Mouse (Mus musculus): Measurements from ENCODE around the gene Hcfc1r1.

Gene Hcfc1r1

GRCm38 (mm10) chr17:23653324-23653723, 20.1 kb upstream of the Hcfc1r1 start:
- TF ChIP-seq POU5F1 (IDR thresholded peaks at IDR 0.05; ENCODE audit: borderline replicate concordance, low read length) (no peak), NANOG (IDR thresholded peaks at IDR 0.05; ENCODE audit: borderline replicate concordance, low read length) (no peak), CTCF (conservative IDR thresholded peaks at IDR 0.05; ENCODE audit: low read length) (no peak)
- Histone ChIP-seq H3K9me3 (ENCODE audit: low read length) (no peaks in the 10 kb centered on the region), H3K4me3 (replicated peaks; ENCODE audit: low read length) (no peak overlapping the region), H3K36me3 (ENCODE audit: insufficient read depth, low read length) (no peaks in the 10 kb centered on the region), H3K27me3 (ENCODE audit: insufficient read depth, low read length) (peaks cover 13% of the 10 kb centered on the region), H3K4me1 (replicated peaks; ENCODE audit: low read depth, low read length) (no peaks in the 10 kb centered on the region)

DNA sequence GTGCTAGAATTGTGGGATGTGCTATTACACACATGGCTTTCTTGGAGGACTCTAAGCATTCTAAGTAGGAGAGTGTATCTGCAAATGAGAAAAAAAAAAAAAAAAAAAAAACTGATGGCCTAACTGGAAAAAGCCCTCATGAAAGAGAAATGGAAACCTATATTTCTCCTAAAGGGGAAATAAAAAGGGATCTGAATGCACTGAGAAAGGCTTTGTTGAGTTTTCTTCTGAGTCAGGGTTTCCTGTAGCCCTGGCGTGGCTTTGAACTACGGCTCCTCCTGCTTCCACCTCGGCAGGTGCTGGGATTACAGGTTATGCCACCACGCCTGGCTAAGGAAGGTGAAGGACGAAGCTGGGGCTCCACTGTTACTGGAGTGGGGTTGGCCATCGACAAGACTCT, 19.4 kb upstream of the Hcfc1r1 start:
- H3K36me3 ChIP-seq (ENCODE audit: insufficient read depth, low read length): no peaks in the 10 kb centered on the region
- TF ChIP-seq CTCF (conservative IDR thresholded peaks at IDR 0.05; ENCODE audit: low read length) (no peak), POU5F1 (IDR thresholded peaks at IDR 0.05; ENCODE audit: borderline replicate concordance, low read length) (no peak), NANOG (IDR thresholded peaks at IDR 0.05; ENCODE audit: borderline replicate concordance, low read length) (no peak)
- no peaks in the 10 kb centered on the region for H3K4me1 ChIP-seq (replicated peaks; ENCODE audit: low read depth, low read length)
- H3K4me3 ChIP-seq (replicated peaks; ENCODE audit: low read length): no peak overlapping the region
- H3K9me3 ChIP-seq (ENCODE audit: low read length): no peaks in the 10 kb centered on the region
- H3K27me3 ChIP-seq (ENCODE audit: insufficient read depth, low read length): peaks cover 15% of the 10 kb centered on the region

GRCm38 (mm10) chr17:23654410-23654809, 19.0 kb upstream of the Hcfc1r1 start:
- TF ChIP-seq POU5F1 (IDR thresholded peaks at IDR 0.05; ENCODE audit: borderline replicate concordance, low read length) (no peak), NANOG (IDR thresholded peaks at IDR 0.05; ENCODE audit: borderline replicate concordance, low read length) (no peak), CTCF (conservative IDR thresholded peaks at IDR 0.05; ENCODE audit: low read length) (no peak)
- Histone ChIP-seq H3K27me3 (ENCODE audit: insufficient read depth, low read length) (peaks cover 18% of the 10 kb centered on the region), H3K4me3 (replicated peaks; ENCODE audit: low read length) (no peak overlapping the region), H3K4me1 (replicated peaks; ENCODE audit: low read depth, low read length) (no peaks in the 10 kb centered on the region), H3K9me3 (ENCODE audit: low read length) (no peaks in the 10 kb centered on the region), H3K36me3 (ENCODE audit: insufficient read depth, low read length) (no peaks in the 10 kb centered on the region)

- no peak for TF ChIP-seq CTCF (conservative IDR thresholded peaks at IDR 0.05; ENCODE audit: low read length)
- no peak for TF ChIP-seq POU5F1 (IDR thresholded peaks at IDR 0.05; ENCODE audit: borderline replicate concordance, low read length)
- no peak for TF ChIP-seq NANOG (IDR thresholded peaks at IDR 0.05; ENCODE audit: borderline replicate concordance, low read length)
- Histone ChIP-seq H3K4me3 (replicated peaks; ENCODE audit: low read length) (no peak overlapping the region), H3K27me3 (ENCODE audit: insufficient read depth, low read length) (peaks cover 54% of the 10 kb centered on the region), H3K9me3 (ENCODE audit: low read length) (no peaks in the 10 kb centered on the region), H3K36me3 (ENCODE audit: insufficient read depth, low read length) (no peaks in the 10 kb centered on the region), H3K4me1 (replicated peaks; ENCODE audit: low read depth, low read length) (peaks cover 18% of the 10 kb centered on the region)
Observed at GRCm38 (mm10) chr17:23658450-23658849, 14.9 kb upstream of the Hcfc1r1 start.

DNA sequence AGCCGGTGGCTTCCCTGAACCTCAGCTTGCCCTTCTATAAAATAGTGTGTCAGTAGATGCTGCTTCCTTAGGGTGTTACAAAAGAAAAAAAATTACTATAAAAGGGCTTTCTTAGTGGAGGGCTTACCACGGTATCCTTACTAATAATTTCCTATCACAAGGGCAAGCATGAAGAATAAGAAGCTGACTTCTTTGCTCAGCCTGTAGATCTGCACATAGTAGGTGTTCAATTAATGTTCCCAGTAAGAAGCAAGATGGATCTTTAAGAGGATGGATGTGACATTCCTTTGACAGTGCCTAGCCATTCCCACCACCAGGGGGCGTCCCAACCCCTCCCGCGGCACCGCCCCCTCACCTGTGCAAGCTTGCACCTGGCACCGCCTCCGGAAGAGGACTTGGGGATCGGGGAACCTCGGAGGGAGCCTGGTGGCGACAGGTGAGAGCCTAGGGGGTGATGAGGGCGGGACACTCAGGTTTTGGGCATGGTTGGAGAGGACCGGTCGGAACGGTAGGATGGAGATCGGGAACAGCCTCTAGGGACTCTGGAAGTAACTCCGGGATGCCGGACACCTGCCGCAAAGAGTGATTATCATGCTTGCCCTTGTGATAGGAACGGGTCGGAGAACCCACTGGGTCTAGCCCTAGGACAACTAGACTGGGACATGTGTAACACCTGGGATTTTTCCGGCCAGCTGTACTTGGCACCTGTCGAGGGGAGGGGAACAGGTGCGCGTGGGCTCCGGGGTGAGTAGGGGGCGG, 13.1 kb upstream of the Hcfc1r1 start, which contains the start of gene Bicdl2:
Bicdl2 (plus strand) TSS at position 390 of the 759 bp plus-strand sequence.
- H3K36me3 ChIP-seq (ENCODE audit: insufficient read depth, low read length): 0 out of 2 replicates have a peak, but pooled peaks cover under 1% of the 10 kb centered on the region
- TF ChIP-seq POU5F1 (IDR thresholded peaks at IDR 0.05; ENCODE audit: borderline replicate concordance, low read length) (no peak), CTCF (conservative IDR thresholded peaks at IDR 0.05; ENCODE audit: low read length) (peak; percentile 87)

DNA sequence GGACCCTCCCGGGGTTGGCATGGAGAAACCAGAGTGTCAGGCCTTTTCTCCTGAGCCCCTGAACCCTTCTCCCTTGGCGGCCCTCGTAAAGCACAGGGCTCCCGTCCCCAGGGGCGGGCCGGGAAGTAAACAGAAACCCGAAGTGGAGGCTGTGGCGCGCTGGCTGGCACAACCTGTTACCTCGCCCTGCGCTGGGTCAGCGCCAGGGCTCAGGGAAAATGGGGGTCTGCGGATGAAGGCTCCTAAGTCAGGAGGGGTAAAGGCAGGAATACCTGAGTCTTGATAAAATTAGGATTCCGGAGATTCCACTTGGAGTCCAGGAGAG, 12.6 kb upstream of the Hcfc1r1 start:
- no peaks in the 10 kb centered on the region for H3K9me3 ChIP-seq (ENCODE audit: low read length)
- H3K27me3 ChIP-seq (ENCODE audit: insufficient read depth, low read length): peaks cover 54% of the 10 kb centered on the region
- H3K4me3 ChIP-seq (replicated peaks; ENCODE audit: low read length): peak overlapping the region; percentile 81
- peaks cover 35% of the 10 kb centered on the region for H3K4me1 ChIP-seq (replicated peaks; ENCODE audit: low read depth, low read length)
- peaks cover 6% of the 10 kb centered on the region; the same call in 1 of the 2 replicates for H3K36me3 ChIP-seq (ENCODE audit: insufficient read depth, low read length)
- TF ChIP-seq CTCF (conservative IDR thresholded peaks at IDR 0.05; ENCODE audit: low read length): no peak
- TF ChIP-seq NANOG (IDR thresholded peaks at IDR 0.05; ENCODE audit: borderline replicate concordance, low read length): no peak
- no peak for TF ChIP-seq POU5F1 (IDR thresholded peaks at IDR 0.05; ENCODE audit: borderline replicate concordance, low read length)

More for the DNA sequence above, 13.1 kb upstream of the Hcfc1r1 start, which contains the start of gene Bicdl2:
- Histone ChIP-seq H3K27me3 (ENCODE audit: insufficient read depth, low read length) (peaks cover 54% of the 10 kb centered on the region), H3K4me1 (replicated peaks; ENCODE audit: low read depth, low read length) (peaks cover 29% of the 10 kb centered on the region), H3K9me3 (ENCODE audit: low read length) (no peaks in the 10 kb centered on the region), H3K4me3 (replicated peaks; ENCODE audit: low read length) (peak within 1 kb of the TSS; percentile 81)

DNA sequence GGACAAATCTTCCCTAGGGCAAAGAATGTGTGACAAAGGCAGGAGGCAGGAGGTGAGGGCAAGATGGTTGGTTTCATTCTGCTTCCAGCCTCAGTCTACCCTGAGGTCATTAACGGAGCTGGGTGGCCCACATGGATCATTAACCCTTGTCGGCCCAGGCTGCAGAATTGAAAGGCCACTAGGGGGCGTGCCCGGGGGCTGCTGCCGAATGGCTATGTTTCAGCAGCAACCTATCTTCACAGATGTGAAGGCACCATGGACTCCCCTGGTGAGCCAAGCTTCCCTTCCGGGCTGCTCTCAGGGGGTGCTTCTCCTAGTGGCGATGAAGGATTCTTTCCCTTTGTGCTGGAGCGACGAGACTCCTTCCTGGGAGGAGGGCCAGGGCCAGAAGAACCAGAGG, 11.9 kb upstream of the Hcfc1r1 start:
- H3K4me1 ChIP-seq (replicated peaks; ENCODE audit: low read depth, low read length): peaks cover 42% of the 10 kb centered on the region
- TF ChIP-seq POU5F1 (IDR thresholded peaks at IDR 0.05; ENCODE audit: borderline replicate concordance, low read length) (no peak), NANOG (IDR thresholded peaks at IDR 0.05; ENCODE audit: borderline replicate concordance, low read length) (no peak), CTCF (conservative IDR thresholded peaks at IDR 0.05; ENCODE audit: low read length) (peak; percentile 88)
- H3K27me3 ChIP-seq (ENCODE audit: insufficient read depth, low read length): peaks cover 52% of the 10 kb centered on the region

DNA sequence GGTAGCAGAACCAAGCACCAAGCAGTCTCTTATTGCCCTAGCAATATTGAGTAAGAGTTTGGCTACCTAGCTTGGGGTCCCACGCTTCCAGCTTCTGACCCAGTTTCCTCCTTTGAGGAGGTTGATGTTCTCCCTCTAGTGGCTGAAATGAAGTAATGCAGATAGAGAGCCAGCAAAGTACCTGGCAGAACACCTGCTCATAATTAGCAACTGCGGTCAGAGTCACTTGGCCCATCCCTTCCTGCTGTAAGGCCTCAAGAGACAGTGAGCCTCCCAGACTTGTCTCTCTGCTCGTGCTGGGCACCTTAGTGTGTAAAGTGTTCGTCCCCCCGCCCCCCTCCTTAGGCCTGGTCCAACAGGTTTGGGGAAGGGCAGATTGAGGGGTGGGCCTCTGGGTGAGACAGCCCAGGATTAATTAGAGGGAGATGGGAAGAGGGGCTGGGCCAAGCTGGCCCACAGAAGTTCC, 8.8 kb upstream of the Hcfc1r1 start:
- Histone ChIP-seq H3K9me3 (ENCODE audit: low read length) (no peaks in the 10 kb centered on the region), H3K4me1 (replicated peaks; ENCODE audit: low read depth, low read length) (peaks cover 72% of the 10 kb centered on the region), H3K4me3 (replicated peaks; ENCODE audit: low read length) (no peak overlapping the region), H3K36me3 (ENCODE audit: insufficient read depth, low read length) (peaks cover 43% of the 10 kb centered on the region), H3K27me3 (ENCODE audit: insufficient read depth, low read length) (peaks cover 41% of the 10 kb centered on the region)
- TF ChIP-seq POU5F1 (IDR thresholded peaks at IDR 0.05; ENCODE audit: borderline replicate concordance, low read length) (no peak), NANOG (IDR thresholded peaks at IDR 0.05; ENCODE audit: borderline replicate concordance, low read length) (no peak), CTCF (conservative IDR thresholded peaks at IDR 0.05; ENCODE audit: low read length) (peak; percentile 91)

More for the DNA sequence above, 11.9 kb upstream of the Hcfc1r1 start:
- Histone ChIP-seq H3K4me3 (replicated peaks; ENCODE audit: low read length) (peak overlapping the region; percentile 8; the same call in 1 of the 2 replicates), H3K36me3 (ENCODE audit: insufficient read depth, low read length) (peaks cover 13% of the 10 kb centered on the region), H3K9me3 (ENCODE audit: low read length) (no peaks in the 10 kb centered on the region)

All from E14TG2a.4 (cell line).